Mouse (Mus musculus) brain, embryonic 14.5 days (tissue): ENCODE measurements around the gene Phxr2.

Experiments
- CTCF ChIP-seq: fragments of 200-500 bp; IDR thresholded peaks from 2 replicates; pipeline ENCODE4 v1.5.1; 2012; ENCODE audit warnings: inconsistent platforms, mild to moderate bottlenecking, moderate library complexity, borderline replicate concordance; ENCODE audit not compliant: insufficient read depth, insufficient read length; ENCODE audit errors: extremely low read depth
- POLR2A ChIP-seq: fragments of 200-500 bp; IDR thresholded peaks from 2 replicates; pipeline ENCODE4 v1.6.1; 2012; ENCODE audit warnings: mild to moderate bottlenecking, inconsistent platforms, borderline replicate concordance; ENCODE audit not compliant: poor library complexity, insufficient read depth, insufficient read length, severe bottlenecking; ENCODE audit errors: extremely low read depth

DNA sequence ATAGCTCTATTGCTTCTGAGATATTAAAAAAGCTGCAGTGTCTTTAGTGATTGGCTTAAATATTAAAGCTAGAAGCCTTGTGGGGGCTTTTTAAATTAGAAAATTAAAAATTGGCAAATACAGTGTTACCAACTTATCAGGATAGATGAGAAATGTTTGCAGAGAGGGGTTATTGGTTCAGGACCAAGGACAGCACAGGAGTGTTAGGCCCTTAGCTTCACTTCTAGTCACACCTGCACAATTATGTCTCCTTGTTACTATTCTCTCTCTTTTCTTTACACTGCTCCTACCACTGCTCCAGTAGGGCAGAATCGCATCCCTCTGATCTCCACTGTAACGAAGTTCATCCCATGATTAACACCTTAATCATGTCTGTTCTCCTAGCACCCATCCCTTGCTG lies 31.0 kb downstream of the Phxr2 start:
- no peak for TF ChIP-seq CTCF
- no peak for TF ChIP-seq POLR2A
